Mouse (Mus musculus) megakaryocyte progenitor cell, adult 5-6 weeks (primary cell): Measurements from ENCODE around the gene Cacna2d3. TPM values are rescaled to one million over a fixed set of nuclear protein-coding genes. Genes with fewer than 3 reads are reported as not detected.

Experiments used
- ATAC-seq: replicated peaks from 2 replicates; pipeline ENCODE4 v1.8.0; 2016; ENCODE audit warnings: mild to moderate bottlenecking, moderate TSS enrichment, inconsistent platforms; ENCODE audit not compliant: poor library complexity
- total RNA-seq, 2 experiments: library from RNA; stranded (forward) in 1 of 2; stranded (reverse) in 1 of 2; fragments of 157-497, 149-512 nt in 1 of 2; fragments of 200-1000 nt in 1 of 2; gene quantifications; 2 replicates each; pipeline versions ENCODE4 v1.2.3 to v1.2.4; 2015 to 2017

Gene Cacna2d3
- total RNA-seq, 2 experiments from 2014 or later = not detected

DNA sequence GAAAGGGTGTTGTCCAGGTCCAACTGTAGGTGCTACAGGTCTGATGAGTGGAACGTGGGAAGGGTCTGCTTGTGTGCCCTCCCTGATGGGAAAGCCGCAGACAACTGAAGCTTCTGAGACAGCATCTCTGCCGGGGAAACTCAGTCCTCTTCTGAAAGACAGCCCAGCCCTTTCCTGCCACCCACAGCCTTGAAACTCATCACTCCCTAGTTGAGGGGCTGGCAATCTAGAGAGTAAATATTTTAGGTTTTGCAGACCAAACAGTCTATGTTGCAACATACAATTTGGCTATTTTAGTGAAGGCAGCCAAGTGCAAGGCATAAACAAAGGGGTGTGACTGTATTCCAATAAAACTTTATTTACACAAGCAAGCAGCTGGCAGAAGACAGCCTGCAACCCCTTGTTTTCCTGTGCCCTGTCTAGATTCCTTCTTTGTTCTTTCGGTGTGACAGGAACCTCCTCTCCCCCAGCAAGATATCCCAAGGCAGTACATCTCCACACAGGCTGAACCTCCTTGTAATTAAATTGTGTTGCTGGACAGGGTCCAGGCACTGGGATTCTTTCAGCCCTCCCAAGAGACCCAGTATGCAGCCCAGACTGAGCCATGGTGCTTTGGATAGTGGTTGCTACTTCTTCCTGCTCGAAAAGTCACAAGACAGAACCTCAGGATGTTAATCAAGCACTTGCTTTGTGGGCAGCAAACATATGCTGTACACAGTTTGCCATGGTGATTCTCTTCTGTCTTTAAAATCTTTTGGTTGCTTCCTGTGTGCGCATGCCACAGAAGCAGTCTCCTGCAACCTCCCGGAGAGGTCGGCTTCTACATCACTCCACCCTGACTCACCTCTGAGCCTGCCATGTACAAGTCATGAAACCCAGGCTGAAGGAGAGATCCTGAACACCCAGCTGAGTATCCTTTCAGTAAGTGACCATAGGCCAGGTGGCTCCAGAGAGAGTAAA is 317.5 kb downstream of the Cacna2d3 start:
- ATAC-seq = no peak

DNA sequence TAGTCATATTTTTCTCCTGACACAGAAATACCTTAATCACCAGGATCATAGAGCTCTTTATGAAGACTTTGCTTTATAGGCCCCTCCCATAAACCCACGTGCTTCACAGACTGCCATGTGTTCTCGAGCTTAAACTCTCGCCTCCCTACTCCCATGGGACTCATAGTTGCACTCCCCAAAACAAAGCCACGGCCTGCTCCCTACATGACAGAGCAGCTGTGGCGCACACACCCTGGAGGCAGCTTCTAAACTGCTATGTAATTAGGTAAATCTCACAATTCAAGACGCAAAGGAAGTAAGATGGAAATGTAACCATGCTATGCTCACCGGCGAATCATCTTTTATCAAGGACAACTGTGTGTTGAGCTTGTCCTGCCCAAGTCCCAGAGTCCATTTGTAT is 319.2 kb downstream of the Cacna2d3 start:
- no peak for ATAC-seq

DNA sequence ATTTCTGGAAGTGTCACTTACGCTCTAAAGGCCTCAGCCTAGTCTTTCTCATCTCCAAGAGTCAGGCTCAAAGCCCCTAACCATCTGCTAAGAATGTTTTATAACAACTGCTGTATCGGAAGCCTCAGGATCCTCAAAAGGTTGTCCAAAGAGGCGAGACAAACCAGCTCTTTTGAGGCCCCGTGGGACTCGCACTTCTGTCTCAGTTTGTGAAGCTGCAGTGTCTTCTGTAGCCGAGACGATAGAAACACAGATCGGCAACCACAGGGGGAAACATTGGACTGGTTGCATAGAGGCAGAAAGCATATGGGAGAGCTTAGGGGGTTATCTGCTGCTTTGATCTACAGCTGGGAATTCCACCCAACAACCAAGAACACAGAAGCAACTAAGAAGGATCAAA is 327.9 kb downstream of the Cacna2d3 start:
- no peak for ATAC-seq

DNA sequence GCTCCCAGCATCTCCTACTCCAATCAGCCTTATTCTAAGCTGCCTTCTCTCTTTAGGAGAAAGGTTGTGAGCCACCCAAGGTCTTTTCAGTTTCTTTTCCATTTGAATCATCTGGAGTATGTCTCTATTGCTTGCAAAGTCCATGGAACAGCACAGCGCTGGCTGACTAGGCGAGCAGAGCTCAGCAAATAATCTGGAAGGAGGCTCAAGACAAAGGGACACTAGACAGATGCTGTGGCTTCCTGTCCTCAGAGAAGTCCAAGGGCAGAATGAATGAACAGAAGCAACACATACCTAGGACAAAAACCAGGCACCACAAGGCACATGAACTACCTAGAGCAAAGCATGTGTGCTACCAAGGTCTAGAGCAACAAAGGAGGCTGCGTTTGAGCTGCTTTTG is 328.8 kb downstream of the Cacna2d3 start:
- ATAC-seq = no peak

DNA sequence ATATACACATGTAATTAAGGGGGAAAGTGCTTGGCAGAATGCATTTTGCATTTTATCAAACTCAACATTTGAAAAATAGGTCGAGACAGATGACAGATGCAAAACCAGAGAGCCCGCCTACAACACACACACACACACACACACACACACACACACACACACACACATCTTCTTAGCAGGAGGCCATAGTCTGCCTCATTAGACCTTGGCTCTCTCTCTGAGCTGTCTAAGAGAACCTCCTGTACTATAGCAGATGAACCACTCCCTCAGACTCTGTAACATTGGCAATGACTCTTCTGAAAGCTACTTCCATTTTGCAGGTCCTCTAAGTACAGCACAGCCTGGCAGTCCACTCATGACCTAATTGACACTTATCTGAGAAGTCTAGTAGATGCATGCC is 330.2 kb downstream of the Cacna2d3 start:
- no peak for ATAC-seq

DNA sequence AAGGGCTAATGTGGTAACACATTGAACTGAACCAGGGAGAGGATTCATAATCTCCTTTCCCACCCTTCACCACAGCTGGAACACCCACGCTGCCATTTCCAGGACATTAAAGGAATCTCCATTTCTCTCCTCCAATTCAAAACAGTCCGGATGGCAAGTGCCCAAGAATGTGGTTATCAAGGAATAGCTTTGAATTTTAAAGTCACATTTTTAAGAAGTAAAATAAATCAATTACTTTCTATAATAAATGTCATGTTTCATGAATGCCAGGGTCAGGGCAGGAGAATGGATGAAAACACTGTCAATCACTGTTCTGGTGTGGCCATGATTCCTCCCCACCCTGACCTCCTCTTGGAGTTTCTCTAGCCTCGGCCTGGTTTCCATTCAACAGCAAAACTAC is 333.9 kb downstream of the Cacna2d3 start:
- ATAC-seq = no peak

DNA sequence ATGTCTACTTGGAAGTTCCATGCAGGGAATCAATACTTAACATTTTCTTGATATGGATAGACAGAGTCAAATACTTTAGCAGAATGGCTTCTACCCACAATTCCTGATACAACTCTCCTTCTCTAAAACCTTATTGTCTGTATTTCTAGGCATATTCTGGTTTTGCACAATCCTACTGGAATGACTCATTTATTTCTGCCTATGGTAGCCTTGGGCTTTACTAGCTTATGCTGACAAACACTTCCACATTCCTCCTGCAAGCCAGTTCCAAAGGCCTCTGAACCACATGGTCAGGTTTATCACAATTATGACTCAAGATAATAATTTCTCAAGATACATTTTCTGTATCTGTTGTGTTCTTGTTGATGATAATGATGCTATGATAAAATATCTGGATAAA is 336.2 kb downstream of the Cacna2d3 start:
- no peak for ATAC-seq

DNA sequence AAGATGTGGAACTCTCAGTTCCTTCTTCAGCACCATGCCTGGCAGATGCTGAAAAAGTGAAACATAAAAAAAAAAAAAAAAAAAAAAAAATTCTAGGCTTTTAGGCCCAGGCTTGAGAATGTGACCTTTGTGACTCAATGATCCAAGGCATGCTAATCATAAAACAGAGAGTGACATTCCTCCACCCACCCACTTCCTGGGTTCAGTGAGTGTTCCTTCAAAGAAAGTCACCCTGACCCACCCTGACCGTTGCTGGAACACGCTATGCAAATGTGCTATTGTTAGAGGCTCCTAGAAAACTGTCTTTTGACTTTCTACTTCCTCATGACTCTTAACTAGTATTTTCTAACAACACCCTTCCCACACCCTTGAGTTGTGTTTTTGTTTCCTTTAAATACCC is 338.9 kb downstream of the Cacna2d3 start:
- no peak for ATAC-seq

DNA sequence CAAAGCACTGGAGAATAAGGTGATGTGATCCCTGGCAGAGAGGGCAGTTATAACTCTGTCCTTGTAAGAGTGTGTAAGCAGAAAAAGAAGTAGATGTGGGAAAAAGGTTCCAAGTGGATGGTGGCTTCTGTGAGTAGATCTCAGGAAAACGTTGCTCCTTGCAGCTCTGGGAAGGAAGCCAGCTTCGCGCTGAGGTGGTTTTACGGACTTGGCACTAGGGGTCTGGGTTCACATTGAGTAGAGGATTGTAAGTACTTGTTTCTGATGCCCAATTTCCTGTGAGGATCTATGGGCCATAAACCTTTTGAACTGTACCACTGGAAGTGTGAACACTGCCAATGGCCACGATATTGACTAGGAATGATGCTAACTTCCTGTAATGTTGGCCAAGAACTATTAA is 354.8 kb downstream of the Cacna2d3 start:
- no peak for ATAC-seq

DNA sequence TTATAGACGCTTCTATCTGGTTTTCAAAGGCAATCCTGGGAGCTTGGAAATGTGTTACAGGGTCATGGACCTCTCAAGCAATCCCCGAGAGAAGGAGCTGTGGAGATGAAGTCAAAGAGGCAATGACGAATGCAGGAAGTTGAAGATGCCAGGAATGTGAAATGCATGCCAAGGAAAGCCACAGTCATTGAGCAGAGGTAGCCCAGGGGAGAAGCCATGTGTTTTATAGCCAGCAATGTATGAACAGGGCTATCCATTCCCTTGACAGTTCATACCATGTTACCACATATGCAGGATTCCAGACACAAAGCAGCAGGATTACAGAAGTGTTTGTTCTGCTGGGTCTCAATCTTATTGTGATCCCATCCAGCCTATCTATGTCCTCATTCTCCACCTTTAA is 359.2 kb downstream of the Cacna2d3 start:
- ATAC-seq = no peak

DNA sequence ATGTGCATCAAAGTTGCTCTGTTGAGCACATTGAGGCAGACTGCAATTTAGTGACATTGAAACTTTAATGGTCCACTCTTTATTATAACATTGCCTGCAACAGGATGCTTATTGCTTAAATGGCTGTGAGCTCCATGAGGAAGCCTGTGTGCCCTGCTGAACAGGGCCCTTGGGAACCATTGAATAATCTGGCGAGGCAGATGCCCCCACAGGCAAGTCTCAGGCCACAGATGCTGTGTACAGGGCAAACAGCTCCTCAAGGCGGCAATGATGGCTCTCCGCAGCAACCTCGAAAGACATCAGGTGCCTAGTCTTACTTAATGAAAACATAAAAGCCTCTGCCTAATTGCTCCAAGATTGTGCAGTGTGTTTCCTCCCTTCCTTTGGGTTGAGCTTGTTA is 371.0 kb downstream of the Cacna2d3 start:
- no peak for ATAC-seq

DNA sequence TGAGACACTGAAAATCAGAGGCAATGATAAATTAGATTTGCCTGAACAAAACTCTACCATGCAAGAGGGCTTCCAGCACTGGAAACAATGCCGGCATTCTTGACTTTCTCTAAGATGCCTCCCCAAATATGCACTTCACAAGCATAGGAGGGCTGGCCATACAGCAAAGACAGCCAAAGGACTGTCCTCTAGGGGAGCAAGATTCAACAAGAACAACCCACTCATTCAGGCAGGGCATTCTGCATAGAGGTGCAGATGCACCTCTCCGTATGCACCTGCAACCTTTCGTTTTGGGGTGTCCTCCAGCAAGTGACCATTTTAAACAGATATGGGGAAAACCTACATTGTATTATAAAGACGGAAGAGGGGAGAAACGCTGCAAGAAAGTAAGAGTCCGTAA is 380.1 kb downstream of the Cacna2d3 start:
- ATAC-seq = no peak

DNA sequence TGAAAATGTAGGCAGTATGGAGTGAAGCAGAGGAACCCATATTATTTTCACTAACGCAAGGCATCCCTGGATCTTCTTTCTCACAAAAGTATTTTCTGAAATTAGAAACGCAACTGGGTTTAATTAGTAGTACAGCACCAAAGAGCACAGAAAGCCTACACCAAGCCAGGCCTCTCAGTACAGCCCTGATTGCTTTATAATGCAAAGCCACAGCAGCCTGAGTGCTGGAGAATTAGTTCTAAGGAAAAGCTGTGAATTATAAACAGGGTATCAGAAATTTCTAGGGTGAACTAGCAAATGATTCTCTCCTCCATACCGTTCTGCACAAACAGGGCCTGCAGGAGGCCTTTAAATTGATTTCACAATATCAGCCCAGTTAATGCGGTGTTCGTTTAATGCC is 380.9 kb downstream of the Cacna2d3 start:
- ATAC-seq = no peak

DNA sequence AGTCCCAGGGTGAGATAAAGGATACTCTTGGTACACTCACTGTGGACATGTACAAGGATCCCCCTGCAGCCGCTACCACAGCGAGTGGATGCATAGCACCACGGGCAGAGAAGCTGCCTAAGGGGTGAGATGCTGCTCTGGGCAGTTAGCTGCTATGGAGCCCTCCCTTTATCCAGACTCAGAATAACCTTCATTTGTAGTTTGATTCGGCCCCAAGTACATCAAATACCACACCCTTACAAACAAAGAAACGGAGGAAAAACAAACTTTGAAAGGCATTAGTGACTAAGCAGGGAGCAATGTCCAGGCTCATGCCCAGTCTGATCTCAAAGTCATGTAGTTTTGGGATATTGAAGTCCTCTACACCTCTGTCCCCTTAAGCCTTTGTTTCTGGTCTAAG is 386.8 kb downstream of the Cacna2d3 start:
- ATAC-seq = no peak

DNA sequence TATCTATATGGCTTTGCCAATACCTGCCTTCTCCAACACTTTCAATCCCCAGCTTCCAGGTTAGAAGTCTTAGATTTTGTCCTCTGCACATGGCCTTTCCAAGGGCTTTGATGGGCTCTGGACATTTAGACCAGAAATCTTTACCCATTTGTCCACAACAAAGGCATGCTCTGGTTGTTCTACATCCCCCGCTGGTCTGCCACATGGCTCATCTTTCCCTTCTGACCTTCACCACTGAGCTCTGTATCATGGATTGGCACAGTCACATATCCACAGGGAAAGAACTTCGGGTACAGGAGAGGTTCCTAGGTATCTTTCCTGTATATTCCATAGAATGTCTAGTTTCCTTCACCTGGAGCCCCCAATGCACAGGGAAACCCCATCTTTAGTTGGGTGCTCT is 387.4 kb downstream of the Cacna2d3 start:
- no peak for ATAC-seq

DNA sequence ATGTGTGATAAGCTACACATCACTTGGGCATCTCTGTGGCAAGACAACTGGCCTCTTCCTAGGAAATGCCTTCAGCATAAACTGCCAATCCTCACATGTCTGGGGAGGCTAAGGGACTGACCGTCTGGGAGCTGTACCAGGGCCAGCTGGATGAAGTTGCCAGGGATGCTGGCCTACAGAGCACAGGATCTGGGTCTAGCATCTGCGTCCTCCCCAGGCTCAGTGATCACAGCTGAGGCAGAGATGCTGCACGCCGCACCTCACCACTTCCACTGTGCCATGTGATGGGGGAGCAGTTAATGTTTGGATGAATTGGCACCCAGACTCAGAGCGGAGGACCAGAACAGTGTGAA is 397.3 kb downstream of the Cacna2d3 start:
- no peak for ATAC-seq

DNA sequence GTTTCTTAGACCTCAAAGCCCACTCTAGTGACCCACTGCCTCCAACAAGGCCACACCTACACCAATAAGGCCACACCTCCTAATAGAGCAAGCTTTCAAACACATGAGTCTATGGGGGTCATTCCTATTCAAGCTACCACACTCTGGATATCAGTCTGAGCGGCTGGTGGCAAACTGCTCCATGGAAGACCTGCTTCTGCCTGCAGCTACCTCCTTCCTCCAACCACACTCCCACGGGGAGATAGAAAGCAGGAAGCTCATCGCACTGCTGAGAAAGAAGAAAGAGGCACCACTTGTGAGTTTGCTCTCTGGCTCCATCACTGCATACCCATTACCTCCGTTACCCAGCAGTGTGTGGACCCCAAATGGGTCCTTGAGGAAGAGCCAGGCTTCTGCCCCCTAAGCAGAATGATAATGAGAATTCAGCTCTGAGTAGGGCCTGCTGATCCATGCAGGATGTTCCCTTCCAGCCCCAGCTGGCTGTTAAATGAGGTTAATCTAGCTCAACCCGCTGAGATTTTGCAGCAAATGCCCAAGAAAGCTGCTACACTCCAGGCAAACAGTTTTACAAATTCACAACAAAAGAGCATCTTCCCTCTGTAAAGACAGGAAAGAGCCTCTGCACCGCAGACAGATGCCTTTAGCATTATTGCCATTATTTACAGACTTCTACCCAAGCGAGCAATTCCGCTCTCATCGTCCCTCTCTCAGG is 397.8 kb downstream of the Cacna2d3 start:
- ATAC-seq = no peak

DNA sequence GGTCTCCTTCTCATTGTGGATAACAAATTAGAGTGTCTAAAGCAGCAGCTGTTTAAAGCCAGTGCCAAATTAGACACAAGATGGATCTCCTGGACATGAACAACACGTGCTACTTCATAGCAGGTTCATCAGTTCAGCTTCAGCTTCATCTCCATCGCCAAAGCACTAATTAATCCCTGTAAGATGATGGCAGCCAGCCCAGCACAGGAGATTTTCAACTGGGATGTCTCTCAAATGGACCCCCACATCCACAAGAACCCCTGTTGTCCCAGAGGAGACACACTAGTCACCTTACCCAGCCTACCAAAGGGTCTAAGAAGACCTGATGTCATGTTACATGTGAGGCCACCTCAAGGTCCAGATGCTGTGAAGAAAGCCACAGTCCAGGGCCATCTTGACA is 408.2 kb downstream of the Cacna2d3 start:
- no peak for ATAC-seq

DNA sequence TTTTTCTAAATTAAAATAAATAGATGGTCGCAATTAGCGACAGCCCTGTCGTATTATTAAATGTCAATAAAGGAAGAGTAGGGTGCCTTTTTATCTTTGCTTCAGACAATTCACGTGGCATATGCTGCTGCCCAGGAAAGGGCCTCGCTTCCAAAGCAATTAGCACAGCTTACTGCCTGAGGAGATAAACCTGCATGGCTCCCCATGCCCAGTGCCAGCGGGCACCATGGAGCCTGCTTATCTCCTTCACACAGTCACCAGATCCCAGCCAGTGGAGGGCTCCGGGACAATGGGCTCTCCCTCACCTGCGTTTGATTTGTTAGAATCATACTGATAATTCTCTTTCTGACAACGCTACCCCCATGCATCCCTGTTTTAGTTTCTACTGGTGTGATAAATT is 416.0 kb downstream of the Cacna2d3 start:
- ATAC-seq = no peak

DNA sequence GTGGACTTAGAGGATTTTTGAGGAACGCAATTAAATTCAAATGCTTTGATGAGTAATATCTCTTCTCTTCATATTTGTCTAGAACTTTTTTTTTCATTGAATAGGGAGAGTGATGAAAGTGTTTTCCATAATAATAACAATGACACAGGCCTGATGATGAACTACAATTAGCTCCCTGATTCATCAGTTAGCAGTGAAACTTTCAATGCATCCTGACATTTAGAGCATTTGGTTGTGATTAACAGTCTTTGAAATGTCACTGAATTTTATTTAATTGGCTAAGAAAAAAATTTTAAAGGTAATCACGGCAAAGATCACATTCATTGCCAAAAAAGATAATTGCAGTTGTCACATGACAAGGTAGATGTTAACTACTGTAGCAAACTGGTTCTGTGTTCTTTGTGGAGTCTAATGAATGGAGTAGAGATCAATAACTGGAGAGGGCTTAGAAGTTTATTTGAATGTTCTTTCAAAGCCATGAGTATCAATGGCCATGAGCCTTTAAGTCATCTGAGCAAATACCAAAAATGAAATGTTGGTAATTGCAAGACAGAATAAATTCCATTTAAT is 425.4 kb downstream of the Cacna2d3 start:
- ATAC-seq = no peak

DNA sequence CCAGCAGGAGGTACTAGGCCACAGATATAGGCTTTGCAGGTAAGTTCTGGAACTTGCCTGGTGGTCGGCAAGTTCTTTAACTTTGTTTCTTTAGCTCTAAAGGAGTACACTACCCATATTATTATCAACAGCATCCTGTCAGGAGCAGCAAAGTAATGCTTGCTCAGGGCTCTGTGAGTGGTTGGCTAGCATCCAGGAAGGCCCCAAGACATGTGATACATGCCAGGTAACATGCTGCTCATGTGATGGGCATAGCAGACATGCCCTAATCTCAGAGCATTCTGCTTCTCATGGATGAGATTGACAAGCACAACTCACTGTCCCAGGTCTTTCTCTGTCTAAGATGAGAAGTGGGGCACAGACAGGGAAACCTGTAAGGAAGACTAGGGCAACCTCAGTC is 442.8 kb downstream of the Cacna2d3 start:
- no peak for ATAC-seq

DNA sequence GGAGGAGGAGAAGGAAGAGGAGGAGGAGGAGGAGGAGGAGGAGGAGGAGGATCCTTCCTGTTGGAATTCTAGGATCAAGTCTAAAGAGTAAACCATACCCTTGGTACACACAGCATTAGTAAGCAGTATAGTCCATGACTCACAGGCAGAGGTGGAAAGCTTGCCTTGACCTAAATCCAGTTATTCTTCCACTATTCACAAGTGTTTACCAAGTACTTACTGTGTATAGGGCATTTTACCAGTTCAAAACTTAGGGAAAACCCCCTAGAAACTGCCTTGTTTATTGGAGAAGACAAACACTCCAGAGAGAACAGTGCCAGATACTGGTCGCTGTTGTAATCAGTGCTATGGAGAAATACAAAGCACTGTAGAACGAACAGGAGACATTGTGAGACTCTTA is 443.3 kb downstream of the Cacna2d3 start:
- ATAC-seq = no peak
